Mouse (Mus musculus) retina, postnatal 7 days (tissue): ENCODE measurements around the gene Naaa.

Experiments used
- DNase-seq: peaks from one replicate; pipeline ENCODE4 v3.0.0-alpha.2; 2012; ENCODE audit warnings: low read depth, low spot score

Gene Naaa

GRCm38 (mm10) chr5:92215308-92215707 lies 62.7 kb downstream of the Naaa start, which contains the start of gene U90926:
Gene U90926 (minus strand): TSS chr5:92215408.
- no peak for DNase-seq

- DNase-seq: no peak
Observed at GRCm38 (mm10) chr5:92212231-92212630, 65.7 kb downstream of the Naaa start.

- no peak for DNase-seq
Observed at GRCm38 (mm10) chr5:92210205-92210604, 67.8 kb downstream of the Naaa start.
